Comparison of ENCODE assay signal across 9 mouse cellular contexts in the genomic region with DNA sequence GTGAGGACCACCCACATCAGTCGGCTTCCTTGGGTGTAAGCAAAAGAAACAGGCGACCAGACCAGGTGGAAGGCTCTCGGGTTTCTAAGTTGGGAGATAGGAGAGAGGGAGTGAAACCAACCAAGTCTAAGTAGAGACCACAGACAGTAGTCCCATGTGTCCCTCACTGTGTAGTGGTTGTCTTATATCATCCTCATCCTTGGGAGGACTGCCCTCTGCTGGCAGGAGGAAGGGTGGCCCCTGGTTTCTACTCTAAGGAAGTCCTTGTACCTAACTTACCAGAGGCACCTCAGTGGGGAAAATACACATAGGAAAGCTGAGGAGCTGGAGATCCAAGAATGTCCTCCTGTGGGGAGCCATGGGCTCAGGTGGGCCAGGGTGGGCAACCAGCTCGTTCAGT. TPM values are rescaled to one million over a fixed set of nuclear protein-coding genes. Genes with fewer than 3 reads are reported as not detected.
A peak's percentile ranks its signal among the peaks of the same experiment; 100 is the strongest.
DNase-seq lines count a peak whose midpoint lies in the region; ATAC-seq and TF ChIP-seq lines count a peak whose summit lies in the region.
"Had no signal": no experiment of that assay in that cellular context is flagged by ENCODE, and none has a peak within 500 bp of the region (broad histone marks: within the 10 kb centered on the region; RNA-seq: fewer than 3 reads in every experiment).

No protein-coding gene starts in this region.

- no peak for ATAC-seq in CD4-positive, CD25-positive, alpha-beta regulatory T cell, adult 4 months
- ATAC-seq in hindbrain, embryonic 13.5 days (ENCODE audit: low FRiP score): peak; percentile 26
- peak; percentile 66 for ATAC-seq in megakaryocyte-erythroid progenitor cell, adult 5-6 weeks (replicated peaks; ENCODE audit: low FRiP score, low TSS enrichment, poor library complexity, severe bottlenecking)
- ATAC-seq in stomach, postnatal 0 days (ENCODE audit: low FRiP score, low TSS enrichment): no peak

- peak; percentile 77 for TF ChIP-seq CTCF in stomach, postnatal 0 days (IDR thresholded peaks at IDR 0.05; ENCODE audit: low read depth)

- H3K27ac ChIP-seq in hindbrain, embryonic 13.5 days: no peak overlapping the region
- no peak overlapping the region for H3K27ac ChIP-seq in stomach, postnatal 0 days (replicated peaks)
- H3K27ac ChIP-seq: liver, embryonic 15.5 days had no signal

- H3K4me1 ChIP-seq in hindbrain, embryonic 13.5 days (replicated peaks): peaks cover 7% of the 10 kb centered on the region; the same call in 1 of the 2 replicates
- no peaks in the 10 kb centered on the region for H3K4me1 ChIP-seq in stomach, postnatal 0 days (replicated peaks; ENCODE audit: control insufficient read depth, insufficient read depth)
- H3K4me1 ChIP-seq: liver, embryonic 15.5 days had no signal

- H3K4me2 ChIP-seq in hindbrain, embryonic 13.5 days: no peak overlapping the region
- no peak overlapping the region for H3K4me2 ChIP-seq in stomach, postnatal 0 days (replicated peaks; ENCODE audit: low read depth)
- H3K4me2 ChIP-seq: liver, embryonic 15.5 days had no signal

- H3K36me3 ChIP-seq in hindbrain, embryonic 13.5 days: no peaks in the 10 kb centered on the region
- no peaks in the 10 kb centered on the region for H3K36me3 ChIP-seq in stomach, postnatal 0 days (ENCODE audit: control insufficient read depth, insufficient read depth, low read length)
- H3K36me3 ChIP-seq: liver, embryonic 15.5 days had no signal

- H3K9ac ChIP-seq in hindbrain, embryonic 13.5 days: no peak overlapping the region
- H3K9ac ChIP-seq in stomach, postnatal 0 days (ENCODE audit: low read length): no peak overlapping the region
- H3K9ac ChIP-seq: liver, embryonic 15.5 days had no signal

- 40% methylated on average over 4 of the region's 4 CpGs for WGBS in hindbrain, embryonic 13.5 days
- 24% methylated on average over 4 of the region's 4 CpGs for WGBS in stomach, postnatal 0 days

- no peaks in the 10 kb centered on the region for H3K9me3 ChIP-seq in hindbrain, embryonic 13.5 days
- H3K9me3 ChIP-seq in stomach, postnatal 0 days (ENCODE audit: control insufficient read depth, low read length): no peaks in the 10 kb centered on the region
- H3K9me3 ChIP-seq: liver, embryonic 15.5 days had no signal

- peak; percentile 39 for DNase-seq in CD4-positive, CD25-positive, alpha-beta regulatory T cell, adult 2 months (ENCODE audit: low read depth, low spot score)
- peak; percentile 85 for DNase-seq in ZHBTc4 (ENCODE audit: low read depth, low spot score)
- peak; percentile 81 for DNase-seq in embryo, embryonic 10 days (ENCODE audit: low spot score)
- peak; percentile 64 to 71 for DNase-seq in layer of hippocampus, postnatal 10 days (ENCODE audit: low spot score in 2 of 2)
- DNase-seq in stomach, postnatal 0 days (ENCODE audit: low spot score): peak; percentile 45

- no peak for TF ChIP-seq EP300 in stomach, postnatal 0 days (optimal IDR thresholded peaks at IDR 0.05)

- H3K4me3 ChIP-seq in hindbrain, embryonic 13.5 days: no peak overlapping the region
- H3K4me3 ChIP-seq in stomach, postnatal 0 days (ENCODE audit: low read depth, low read length): no peak overlapping the region
- H3K4me3 ChIP-seq: liver, embryonic 15.5 days had no signal

- peaks cover 5% of the 10 kb centered on the region; the same call in 1 of the 2 replicates for H3K27me3 ChIP-seq in hindbrain, embryonic 13.5 days
- H3K27me3 ChIP-seq in stomach, postnatal 0 days (ENCODE audit: control insufficient read depth, insufficient read depth, low read length): no peaks in the 10 kb centered on the region
- H3K27me3 ChIP-seq: liver, embryonic 15.5 days had no signal

RNA-seq across cellular contexts. Expression of a gene that starts 23.8 kb away (rescaled TPM):
- not detected for polyA plus RNA-seq in CD4-positive, CD25-positive, alpha-beta regulatory T cell, adult 4 months (2017; shearing (Covaris generic))
- 0.39 and 0.47 TPM in 2 replicates for polyA plus RNA-seq in hindbrain, embryonic 13.5 days (2015; fragmentation: Nextera tagmentation; extraction: Ambion mirVana)
- not detected for total RNA-seq in layer of hippocampus, postnatal 10 days (2021)
- not detected in 2 replicates for total RNA-seq in megakaryocyte-erythroid progenitor cell, adult 5-6 weeks (2014; fragmentation: Nextera tagmentation)
- not detected in 2 replicates for total RNA-seq in megakaryocyte-erythroid progenitor cell, adult 5-6 weeks (2017)
- 0.05 and 0.07 TPM in 2 replicates for polyA plus RNA-seq in stomach, postnatal 0 days (2015; fragmentation: Nextera tagmentation; extraction: Ambion mirVana)
- polyA plus RNA-seq: liver, embryonic 15.5 days had no signal

RNA-seq across cellular contexts. Expression of a gene that starts 44.5 kb away (rescaled TPM):
- not detected for polyA plus RNA-seq in CD4-positive, CD25-positive, alpha-beta regulatory T cell, adult 4 months (2017; shearing (Covaris generic))
- 0.35 and 0.64 TPM in 2 replicates for polyA plus RNA-seq in hindbrain, embryonic 13.5 days (2015; fragmentation: Nextera tagmentation; extraction: Ambion mirVana)
- not detected for total RNA-seq in layer of hippocampus, postnatal 10 days (2021)
- not detected in 2 replicates for total RNA-seq in megakaryocyte-erythroid progenitor cell, adult 5-6 weeks (2014; fragmentation: Nextera tagmentation)
- not detected in 2 replicates for total RNA-seq in megakaryocyte-erythroid progenitor cell, adult 5-6 weeks (2017)
- 0.42 and 0.45 TPM in 2 replicates for polyA plus RNA-seq in stomach, postnatal 0 days (2015; fragmentation: Nextera tagmentation; extraction: Ambion mirVana)
- polyA plus RNA-seq: liver, embryonic 15.5 days had no signal

Comparison
In these comparisons a context has a peak if more than half of its experiments do, and no peak if none do; other contexts are left out.
1. ATAC-seq: peak in hindbrain, embryonic 13.5 days (single experiment) and megakaryocyte-erythroid progenitor cell, adult 5-6 weeks (single experiment); none in CD4-positive, CD25-positive, alpha-beta regulatory T cell, adult 4 months (single experiment) and stomach, postnatal 0 days (single experiment).
2. Peak in every context shown above with its lines, with median percentiles within 50 percentile points of each other: DNase-seq.